Mouse (Mus musculus) MEL (cell line): ENCODE results near the gene Mrpl46. TPM values are rescaled to one million over a fixed set of nuclear protein-coding genes. Genes with fewer than 3 reads are reported as not detected.

Source experiments
- DNase-seq: peaks from one replicate; pipeline ENCODE4 v3.0.0; 2011; ENCODE audit warnings: low read depth, low spot score
- H3K27ac ChIP-seq: 2 replicates; pipeline ENCODE4 v1.5.1; 2012; ENCODE audit warnings: low read depth, mild to moderate bottlenecking, control low read depth, low read length, moderate library complexity; ENCODE audit not compliant: control insufficient read depth
- H3K27me3 ChIP-seq, 2 experiments: fragments of 150-350 bp in 1 of 2; sonication (generic) in 1 of 2; 2 replicates each; pipeline ENCODE4 v1.6.1; 2012; ENCODE audit warnings: low read length in 2 of 2, mild to moderate bottlenecking in 2 of 2, improper control_type of control experiment in 1 of 2, moderate library complexity in 1 of 2; ENCODE audit not compliant: insufficient read depth in 2 of 2, control insufficient read depth in 1 of 2
- H3K36me3 ChIP-seq, 2 experiments: 2 replicates each; pipeline ENCODE4 v1.6.1; 2012 to 2014; ENCODE audit warnings: low read length in 2 of 2, improper control_type of control experiment in 1 of 2, inconsistent platforms in 1 of 2, mild to moderate bottlenecking in 1 of 2; ENCODE audit not compliant: insufficient read depth in 2 of 2, control insufficient read depth in 1 of 2
- H3K4me1 ChIP-seq, 2 experiments: fragments of 150-350 bp in 1 of 2; sonication (generic) in 1 of 2; 2 replicates each; pipeline ENCODE4 v1.6.1; 2012; ENCODE audit warnings: low read length in 2 of 2, improper control_type of control experiment in 1 of 2, mild to moderate bottlenecking in 1 of 2; ENCODE audit not compliant: insufficient read depth in 2 of 2, control insufficient read depth in 1 of 2
- H3K4me3 ChIP-seq, 2 experiments: fragments of 150-350 bp in 1 of 2; sonication (generic) in 1 of 2; 2 replicates each; pipeline ENCODE4 v1.5.1; 2012; ENCODE audit warnings: low read depth in 2 of 2, low read length in 2 of 2, mild to moderate bottlenecking in 2 of 2, moderate library complexity in 2 of 2, control low read depth in 1 of 2, improper control_type of control experiment in 1 of 2; ENCODE audit not compliant: control insufficient read depth in 1 of 2, insufficient read depth in 1 of 2
- H3K79me2 ChIP-seq: 2 replicates; pipeline ENCODE4 v1.6.1; 2012; ENCODE audit warnings: mild to moderate bottlenecking, low read length, moderate library complexity; ENCODE audit not compliant: control insufficient read depth, poor library complexity, insufficient read depth
- H3K9ac ChIP-seq: 2 replicates; pipeline ENCODE4 v1.6.1; 2012; ENCODE audit warnings: low read depth, mild to moderate bottlenecking, control low read depth, low read length, moderate library complexity; ENCODE audit not compliant: control insufficient read depth, poor library complexity, severe bottlenecking
- H3K9me3 ChIP-seq: fragments of 150-350 bp; sonication (generic); replicated peaks from 2 replicates; pipeline ENCODE4 v1.6.1; 2012; ENCODE audit warnings: mild to moderate bottlenecking, low read length, improper control_type of control experiment, moderate library complexity; ENCODE audit not compliant: insufficient read depth
- CHD1 ChIP-seq: IDR thresholded peaks from 2 replicates; pipeline ENCODE4 v1.6.1; 2012; ENCODE audit warnings: low read depth, mild to moderate bottlenecking, inconsistent platforms, low read length, improper control_type of control experiment
- CTCF ChIP-seq, 3 experiments: IDR thresholded peaks in 2 of 3; conservative IDR thresholded peaks in 1 of 3; 2 replicates each; pipeline ENCODE4 v1.5.1; 2011 to 2012; ENCODE audit warnings: low read length in 3 of 3, low read depth in 2 of 3, mild to moderate bottlenecking in 2 of 3, improper control_type of control experiment in 1 of 3, inconsistent platforms in 1 of 3, mixed read lengths in 1 of 3, moderate library complexity in 1 of 3; ENCODE audit not compliant: control insufficient read depth in 1 of 3, insufficient read depth in 1 of 3, poor library complexity in 1 of 3, severe bottlenecking in 1 of 3
- EP300 ChIP-seq, 2 experiments: IDR thresholded peaks; 2 replicates each; pipeline ENCODE4 v1.6.1; 2011; ENCODE audit warnings: improper control_type of control experiment in 2 of 2, low read length in 2 of 2, low read depth in 1 of 2, mild to moderate bottlenecking in 1 of 2
- GATA1 ChIP-seq: IDR thresholded peaks from 2 replicates; pipeline ENCODE4 v1.6.1; 2011; ENCODE audit warnings: low read depth, low read length, improper control_type of control experiment
- HCFC1 ChIP-seq: IDR thresholded peaks from 2 replicates; pipeline ENCODE4 v1.6.1; 2012; ENCODE audit warnings: low read depth, mild to moderate bottlenecking, inconsistent platforms, low read length, improper control_type of control experiment, moderate library complexity
- JUND ChIP-seq: IDR thresholded peaks from 2 replicates; pipeline ENCODE4 v1.6.1; 2011; ENCODE audit warnings: low read depth, mild to moderate bottlenecking, improper control_type of control experiment, low read length
- KAT2A ChIP-seq: conservative IDR thresholded peaks from 2 replicates; pipeline ENCODE4 v1.6.1; 2012; ENCODE audit warnings: low read depth, low read length, improper control_type of control experiment, inconsistent platforms
- MAZ ChIP-seq: IDR thresholded peaks from 2 replicates; pipeline ENCODE4 v1.6.1; 2012; ENCODE audit warnings: low read depth, mild to moderate bottlenecking, inconsistent platforms, low read length, improper control_type of control experiment
- MEF2A ChIP-seq: IDR thresholded peaks from 2 replicates; pipeline ENCODE4 v1.6.1; 2014; ENCODE audit warnings: low read depth, mild to moderate bottlenecking, inconsistent platforms, low read length, improper control_type of control experiment; ENCODE audit not compliant: poor library complexity, insufficient replicate concordance, severe bottlenecking; ENCODE audit errors: extremely low read depth
- MXI1 ChIP-seq: IDR thresholded peaks from 2 replicates; pipeline ENCODE4 v1.6.1; 2011; ENCODE audit warnings: mild to moderate bottlenecking, low read depth, low read length, improper control_type of control experiment
- NRF1 ChIP-seq: IDR thresholded peaks from 2 replicates; pipeline ENCODE4 v1.6.1; 2014; ENCODE audit warnings: low read depth, mild to moderate bottlenecking, inconsistent platforms, low read length, improper control_type of control experiment, moderate library complexity; ENCODE audit not compliant: poor library complexity, insufficient read depth, severe bottlenecking
- POLR2AphosphoS2 ChIP-seq: IDR thresholded peaks from 2 replicates; pipeline ENCODE4 v1.6.1; 2011; ENCODE audit warnings: low read length, improper control_type of control experiment
- RAD21 ChIP-seq: IDR thresholded peaks from 2 replicates; pipeline ENCODE4 v1.6.1; 2011; ENCODE audit warnings: mild to moderate bottlenecking, low read depth, low read length, improper control_type of control experiment
- SIN3A ChIP-seq: IDR thresholded peaks from 2 replicates; pipeline ENCODE4 v1.6.1; 2012; ENCODE audit warnings: low read length, improper control_type of control experiment, inconsistent platforms
- TAL1 ChIP-seq: IDR thresholded peaks from 2 replicates; pipeline ENCODE4 v1.6.1; 2012; ENCODE audit warnings: mild to moderate bottlenecking, inconsistent platforms, low read length, moderate library complexity, mixed read lengths
- TBP ChIP-seq: IDR thresholded peaks from 2 replicates; pipeline ENCODE4 v1.8.0; 2011; ENCODE audit warnings: low read depth, low read length, improper control_type of control experiment
- TCF12 ChIP-seq: IDR thresholded peaks from 2 replicates; pipeline ENCODE4 v1.6.1; 2014; ENCODE audit warnings: low read depth, mild to moderate bottlenecking, inconsistent platforms, low read length, improper control_type of control experiment, moderate library complexity
- UBTF ChIP-seq: IDR thresholded peaks from 2 replicates; pipeline ENCODE4 v1.6.1; 2012; ENCODE audit warnings: low read depth, mild to moderate bottlenecking, inconsistent platforms, low read length, improper control_type of control experiment, moderate library complexity, borderline replicate concordance; ENCODE audit not compliant: insufficient read depth
- ZC3H11A ChIP-seq: IDR thresholded peaks from 2 replicates; pipeline ENCODE4 v1.6.1; 2012; ENCODE audit warnings: low read depth, mild to moderate bottlenecking, inconsistent platforms, low read length, improper control_type of control experiment
- ZMIZ1 ChIP-seq: IDR thresholded peaks from 2 replicates; pipeline ENCODE4 v1.6.1; 2012; ENCODE audit warnings: low read depth, mild to moderate bottlenecking, inconsistent platforms, low read length, improper control_type of control experiment, moderate library complexity
- polyA plus RNA-seq, 2 experiments: library from polyadenylated mRNA; stranded (reverse) in 1 of 2; unstranded in 1 of 2; fragments of >175 nt in 1 of 2; fragments of >200 nt in 1 of 2; gene quantifications; 2 replicates each; pipeline versions ENCODE4 v1.2.1 to v1.2.4; 2012; ENCODE audit warnings: low replicate concordance in 2 of 2, low read depth in 1 of 2; ENCODE audit not compliant: insufficient read length in 2 of 2, insufficient read depth in 1 of 2, missing spikeins in 1 of 2
- total RNA-seq: library from RNA; depleted of rRNA; stranded (reverse); fragments of 300-350 nt; gene quantifications from 2 replicates; pipeline ENCODE4 v1.2.3, GENCODE M21; 2012

The Mrpl46 gene
- total and polyA plus RNA-seq, 3 experiments, result 67.2 to 70.8 TPM; not detected in 1

DNA sequence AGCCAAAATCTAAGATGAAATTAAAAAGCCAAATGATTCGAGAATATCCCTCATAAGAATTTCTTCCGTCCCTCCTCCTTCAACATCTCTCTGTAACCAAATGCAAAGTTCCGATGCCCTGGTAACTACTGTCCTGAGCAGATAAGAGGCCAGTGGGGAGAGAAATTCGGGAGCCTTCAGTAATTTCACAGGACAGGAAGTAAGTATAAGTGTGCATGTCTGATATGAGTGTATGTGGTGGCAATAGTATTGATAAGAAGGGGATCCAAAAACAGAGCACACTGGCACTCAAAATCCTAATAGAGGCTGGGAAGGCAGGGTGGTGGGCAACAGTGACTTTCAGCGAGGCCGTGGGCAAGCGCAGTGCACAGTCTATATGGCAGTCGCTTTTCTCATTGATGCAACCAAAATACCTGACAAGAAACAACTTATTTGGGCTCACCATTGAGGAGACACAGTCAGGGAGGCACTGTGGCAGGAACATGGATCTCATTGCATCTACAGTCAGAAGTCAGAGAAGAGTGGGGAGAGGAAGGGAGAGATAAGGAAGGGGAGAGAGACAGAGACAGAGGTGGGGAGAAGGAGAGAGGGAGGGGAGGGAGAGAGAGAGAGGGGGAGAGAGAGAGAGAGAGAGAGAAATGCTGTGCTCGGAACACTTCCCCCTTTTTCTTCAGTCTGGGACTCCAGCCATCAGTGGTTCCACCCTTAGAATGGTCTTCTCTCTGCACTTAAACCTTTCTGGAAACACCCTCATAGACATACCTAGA is 16.6 kb upstream of the Mrpl46 start (continued):
- TF ChIP-seq TCF12 (peak; percentile 96), POLR2AphosphoS2 (no peak), CHD1 (no peak), ZC3H11A (no peak), RAD21 (no peak), MEF2A (no peak), EP300 (IDR thresholded peaks at IDR 0.05; ENCODE audit: low read depth in 1 of 2, low read length in 2 of 2) (peak; percentile 92), CTCF (IDR thresholded peaks at IDR 0.05 in 2 of 3, conservative IDR thresholded peaks at IDR 0.05 in 1 of 3; ENCODE audit: control insufficient read depth in 1 of 3, insufficient read depth in 1 of 3, low read depth in 2 of 3, low read length in 3 of 3, poor library complexity in 1 of 3, severe bottlenecking in 1 of 3) (no peak), TAL1 (peak; percentile 92), HCFC1 (no peak), NRF1 (0 out of 2 replicates have a peak, but pooled peaks have one; percentile 45), ZMIZ1 (no peak), MAZ (peak; percentile 95)
- TF ChIP-seq, all 39 proteins: peak for 11

GRCm38 (mm10) chr7:78797843-78798455 is 14.6 kb upstream of the Mrpl46 start:
- H3K4me1 ChIP-seq, result peaks cover 26 to 61% of the 10 kb centered on the region in 2 experiments
- DNase-seq, result peak; percentile 25
- no peak overlapping the region for H3K27ac ChIP-seq

More at GRCm38 (mm10) chr7:78797843-78798455, 14.6 kb upstream of the Mrpl46 start:
- peaks cover 0 to 53% of the 10 kb centered on the region in 2 experiments; a peak in 2 of 4 replicates for H3K36me3 ChIP-seq
- no peaks in the 10 kb centered on the region for H3K9me3 ChIP-seq
- H3K27me3 ChIP-seq, result no peaks in the 10 kb centered on the region
- H3K9ac ChIP-seq, result no peak overlapping the region
- TF ChIP-seq KAT2A, result no peak
- no peak for TF ChIP-seq TCF12
- TF ChIP-seq MXI1, result no peak
- TF ChIP-seq GATA1, result no peak
- TF ChIP-seq POLR2AphosphoS2, result no peak
- no peak for TF ChIP-seq EP300 (IDR thresholded peaks at IDR 0.05; ENCODE audit: low read depth in 1 of 2, low read length in 2 of 2)
- TF ChIP-seq SIN3A, result no peak
- no peak for TF ChIP-seq UBTF
- no peak for TF ChIP-seq MEF2A
- no peak for TF ChIP-seq JUND
- no peak for TF ChIP-seq TBP
- H3K79me2 ChIP-seq, result no peaks in the 10 kb centered on the region
- no peak overlapping the region for H3K4me3 ChIP-seq
